Mouse (Mus musculus): Measurements from ENCODE around the gene Madcam1. TPM values are rescaled to one million over a fixed set of nuclear protein-coding genes. Genes with fewer than 3 reads are reported as not detected.

The Madcam1 gene
- polyA plus RNA-seq, 1 experiment from 2014 or later = 33.7 TPM

GRCm38 (mm10) chr10:79660298-79660697 lies 4.1 kb upstream of the Madcam1 start:
- H3K9me3 ChIP-seq (replicated peaks; ENCODE audit: control insufficient read depth, low read length) = no peaks in the 10 kb centered on the region
- 86% methylated on average over 2 of the region's 2 CpGs for WGBS
- H3K4me1 ChIP-seq (ENCODE audit: control insufficient read depth, insufficient read depth, low read length) = no peaks in the 10 kb centered on the region
- H3K27ac ChIP-seq (ENCODE audit: low read length) = no peak overlapping the region
- no peaks in the 10 kb centered on the region for H3K36me3 ChIP-seq (ENCODE audit: control insufficient read depth, insufficient read depth, low read length)
- H3K9ac ChIP-seq (ENCODE audit: low read length) = no peak overlapping the region
- H3K4me3 ChIP-seq (replicated peaks; ENCODE audit: low read length) = no peak overlapping the region
- no peak for ATAC-seq (ENCODE audit: insufficient read depth, low FRiP score)
- H3K4me2 ChIP-seq (ENCODE audit: low read depth, low read length) = no peak overlapping the region
- H3K27me3 ChIP-seq (ENCODE audit: control insufficient read depth, insufficient read depth, low read length) = no peaks in the 10 kb centered on the region

GRCm38 (mm10) chr10:79661861-79662260 lies 2.5 kb upstream of the Madcam1 start:
- no peak overlapping the region for H3K27ac ChIP-seq (ENCODE audit: low read length)
- no peaks in the 10 kb centered on the region for H3K27me3 ChIP-seq (ENCODE audit: control insufficient read depth, insufficient read depth, low read length)
- no peaks in the 10 kb centered on the region for H3K9me3 ChIP-seq (replicated peaks; ENCODE audit: control insufficient read depth, low read length)
- H3K4me3 ChIP-seq (replicated peaks; ENCODE audit: low read length) = no peak overlapping the region
- H3K9ac ChIP-seq (ENCODE audit: low read length) = peak overlapping the region; percentile 31; the same call in 1 of the 2 replicates
- peak; percentile 11; the same call in 1 of the 2 replicates for ATAC-seq (ENCODE audit: insufficient read depth, low FRiP score)
- no peaks in the 10 kb centered on the region for H3K36me3 ChIP-seq (ENCODE audit: control insufficient read depth, insufficient read depth, low read length)
- H3K4me1 ChIP-seq (ENCODE audit: control insufficient read depth, insufficient read depth, low read length) = no peaks in the 10 kb centered on the region
- 38% methylated on average over 2 of the region's 3 CpGs for WGBS
- no peak overlapping the region for H3K4me2 ChIP-seq (ENCODE audit: low read depth, low read length)

- Histone ChIP-seq H3K36me3 (ENCODE audit: control insufficient read depth, insufficient read depth, low read length) (no peaks in the 10 kb centered on the region), H3K27me3 (ENCODE audit: control insufficient read depth, insufficient read depth, low read length) (no peaks in the 10 kb centered on the region), H3K27ac (ENCODE audit: low read length) (no peak overlapping the region), H3K9me3 (replicated peaks; ENCODE audit: control insufficient read depth, low read length) (no peaks in the 10 kb centered on the region), H3K4me3 (replicated peaks; ENCODE audit: low read length) (peak overlapping the region; percentile 1; the same call in 1 of the 2 replicates), H3K4me2 (ENCODE audit: low read depth, low read length) (peak overlapping the region; percentile 16; the same call in 1 of the 2 replicates), H3K4me1 (ENCODE audit: control insufficient read depth, insufficient read depth, low read length) (peaks cover 2% of the 10 kb centered on the region), H3K9ac (ENCODE audit: low read length) (no peak overlapping the region)
- 76% methylated on average over 8 of the region's 8 CpGs for WGBS
- no peak for ATAC-seq (ENCODE audit: insufficient read depth, low FRiP score)
Measured at GRCm38 (mm10) chr10:79665051-79665450, 692 bp downstream of the Madcam1 start.

- H3K27ac ChIP-seq (ENCODE audit: low read length) = no peak overlapping the region
- H3K36me3 ChIP-seq (ENCODE audit: control insufficient read depth, insufficient read depth, low read length) = no peaks in the 10 kb centered on the region
- no peak overlapping the region for H3K4me3 ChIP-seq (replicated peaks; ENCODE audit: low read length)
- H3K4me1 ChIP-seq (ENCODE audit: control insufficient read depth, insufficient read depth, low read length) = peaks cover 13% of the 10 kb centered on the region
- no peak overlapping the region for H3K9ac ChIP-seq (ENCODE audit: low read length)
- H3K9me3 ChIP-seq (replicated peaks; ENCODE audit: control insufficient read depth, low read length) = no peaks in the 10 kb centered on the region
- no peak for ATAC-seq (ENCODE audit: insufficient read depth, low FRiP score)
- 67% methylated on average over 9 of the region's 9 CpGs for WGBS
- H3K27me3 ChIP-seq (ENCODE audit: control insufficient read depth, insufficient read depth, low read length) = no peaks in the 10 kb centered on the region
- no peak overlapping the region for H3K4me2 ChIP-seq (ENCODE audit: low read depth, low read length)
Measured at GRCm38 (mm10) chr10:79666493-79666892, 2.1 kb downstream of the Madcam1 start.

- Histone ChIP-seq H3K4me1 (ENCODE audit: control insufficient read depth, insufficient read depth, low read length) (peaks cover 13% of the 10 kb centered on the region), H3K4me2 (ENCODE audit: low read depth, low read length) (no peak overlapping the region), H3K36me3 (ENCODE audit: control insufficient read depth, insufficient read depth, low read length) (no peaks in the 10 kb centered on the region), H3K27me3 (ENCODE audit: control insufficient read depth, insufficient read depth, low read length) (no peaks in the 10 kb centered on the region), H3K9me3 (replicated peaks; ENCODE audit: control insufficient read depth, low read length) (no peaks in the 10 kb centered on the region), H3K4me3 (replicated peaks; ENCODE audit: low read length) (no peak overlapping the region), H3K27ac (ENCODE audit: low read length) (no peak overlapping the region), H3K9ac (ENCODE audit: low read length) (no peak overlapping the region)
- 71% methylated on average over 5 of the region's 5 CpGs for WGBS
- ATAC-seq (ENCODE audit: insufficient read depth, low FRiP score) = no peak
Measured at GRCm38 (mm10) chr10:79668076-79668475, 3.7 kb downstream of the Madcam1 start.

- Histone ChIP-seq H3K36me3 (ENCODE audit: control insufficient read depth, insufficient read depth, low read length) (no peaks in the 10 kb centered on the region), H3K9ac (ENCODE audit: low read length) (peak within 1 kb of the TSS; percentile 85), H3K27ac (ENCODE audit: low read length) (peak within 1 kb of the TSS; percentile 90), H3K4me2 (ENCODE audit: low read depth, low read length) (peak within 1 kb of the TSS; percentile 77), H3K4me1 (ENCODE audit: control insufficient read depth, insufficient read depth, low read length) (peaks cover 13% of the 10 kb centered on the region), H3K9me3 (replicated peaks; ENCODE audit: control insufficient read depth, low read length) (no peaks in the 10 kb centered on the region), H3K4me3 (replicated peaks; ENCODE audit: low read length) (peak within 1 kb of the TSS; percentile 89), H3K27me3 (ENCODE audit: control insufficient read depth, insufficient read depth, low read length) (no peaks in the 10 kb centered on the region)
- peak; percentile 76 for ATAC-seq (ENCODE audit: insufficient read depth, low FRiP score)
- WGBS = under 1% methylated on average over 45 of the region's 45 CpGs
Measured at GRCm38 (mm10) chr10:79668771-79669575, 4.6 kb downstream of the Madcam1 start, which contains the start of gene Tpgs1. Tpgs1 (plus strand) TSS chr10:79669369.

- ATAC-seq (ENCODE audit: insufficient read depth, low FRiP score) = peak; percentile 45
- peak overlapping the region; percentile 85 for H3K9ac ChIP-seq (ENCODE audit: low read length)
- peak overlapping the region; percentile 89 for H3K4me3 ChIP-seq (replicated peaks; ENCODE audit: low read length)
- H3K9me3 ChIP-seq (replicated peaks; ENCODE audit: control insufficient read depth, low read length) = no peaks in the 10 kb centered on the region
- H3K4me1 ChIP-seq (ENCODE audit: control insufficient read depth, insufficient read depth, low read length) = peaks cover 13% of the 10 kb centered on the region
- WGBS = under 1% methylated on average over 47 of the region's 47 CpGs
- H3K27me3 ChIP-seq (ENCODE audit: control insufficient read depth, insufficient read depth, low read length) = no peaks in the 10 kb centered on the region
- peak overlapping the region; percentile 77 for H3K4me2 ChIP-seq (ENCODE audit: low read depth, low read length)
- peak overlapping the region; percentile 90 for H3K27ac ChIP-seq (ENCODE audit: low read length)
- no peaks in the 10 kb centered on the region for H3K36me3 ChIP-seq (ENCODE audit: control insufficient read depth, insufficient read depth, low read length)
Measured at GRCm38 (mm10) chr10:79669576-79670057, 5.3 kb downstream of the Madcam1 start.

GRCm38 (mm10) chr10:79670071-79670888 lies 5.9 kb downstream of the Madcam1 start:
- H3K36me3 ChIP-seq (ENCODE audit: control insufficient read depth, insufficient read depth, low read length) = no peaks in the 10 kb centered on the region
- peak overlapping the region; percentile 77 for H3K4me2 ChIP-seq (ENCODE audit: low read depth, low read length)
- 32% methylated on average over 15 of the region's 15 CpGs for WGBS
- peaks cover 13% of the 10 kb centered on the region for H3K4me1 ChIP-seq (ENCODE audit: control insufficient read depth, insufficient read depth, low read length)
- ATAC-seq (ENCODE audit: insufficient read depth, low FRiP score) = no peak; the same call in 1 of the 2 replicates
- peak overlapping the region; percentile 85 for H3K9ac ChIP-seq (ENCODE audit: low read length)
- H3K27me3 ChIP-seq (ENCODE audit: control insufficient read depth, insufficient read depth, low read length) = no peaks in the 10 kb centered on the region
- no peaks in the 10 kb centered on the region for H3K9me3 ChIP-seq (replicated peaks; ENCODE audit: control insufficient read depth, low read length)
- H3K27ac ChIP-seq (ENCODE audit: low read length) = peak overlapping the region; percentile 90
- H3K4me3 ChIP-seq (replicated peaks; ENCODE audit: low read length) = peak overlapping the region; percentile 89
